Mouse (Mus musculus) gastrocnemius, postnatal 14 days (tissue): ENCODE data around the gene Vrtn. TPM values are rescaled to one million over a fixed set of nuclear protein-coding genes. Genes with fewer than 3 reads are reported as not detected.

Experiments
- DNase-seq: peaks from one replicate; pipeline ENCODE4 v3.0.0; 2021; ENCODE audit warnings: mixed read lengths
- intact Hi-C: fragments of 180-260 bp; cut with DNase I; formaldehyde crosslinking; loops from one replicate; pipeline ENCODE4 v1.15.1; 2025; ENCODE audit warnings: low total_unique reads
- total RNA-seq, 2 experiments: library from RNA; stranded (reverse); gene quantifications; 2 replicates each; pipeline ENCODE4 v1.2.3; 2021

Gene Vrtn
- total RNA-seq, 2 experiments from 2014 or later: not detected

GRCm38 (mm10) chr12:84684569-84684968 lies 43.8 kb downstream of the Vrtn start:
- intact Hi-C loops: no loop called here
- no peak for DNase-seq

DNA sequence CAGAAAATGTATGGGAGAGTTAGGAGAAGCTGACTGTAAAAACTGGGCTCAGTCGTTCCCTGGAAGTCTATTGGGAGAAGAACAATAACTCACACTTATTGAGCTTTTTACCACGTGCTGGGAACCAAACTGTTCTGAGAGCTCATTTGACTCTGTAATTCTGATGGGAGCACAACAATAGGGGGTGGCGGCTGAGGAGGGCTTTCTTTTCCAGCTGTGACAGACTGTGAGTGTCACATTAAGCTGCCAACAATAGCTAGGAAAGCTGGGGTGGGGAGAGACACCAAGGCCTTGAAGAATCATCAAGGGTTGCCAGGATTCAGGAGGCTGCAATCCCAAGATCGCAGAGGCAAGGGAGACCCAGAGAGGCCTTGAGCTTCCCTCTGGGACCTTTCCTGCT lies 45.4 kb downstream of the Vrtn start:
- no peak for DNase-seq
- intact Hi-C loops: no loop called here

DNA sequence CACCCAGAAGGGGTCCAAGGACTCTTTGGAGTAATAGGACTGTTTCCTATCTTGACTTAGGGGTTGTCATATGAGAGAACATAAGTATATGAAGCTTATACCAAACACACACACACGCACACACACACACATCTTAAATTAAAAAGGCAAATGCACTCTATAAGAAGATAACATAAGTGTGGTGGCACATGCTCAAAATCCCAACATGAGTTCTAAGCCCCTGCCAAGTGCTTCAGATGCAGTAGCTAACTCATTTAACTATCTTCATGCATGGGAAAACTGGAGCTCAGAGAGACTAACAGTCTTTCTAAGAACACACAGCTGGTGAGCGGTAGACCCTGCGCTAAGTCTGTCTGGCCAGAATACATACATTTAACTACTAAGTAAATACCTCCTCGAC lies 46.7 kb downstream of the Vrtn start:
- intact Hi-C loops: no loop called here
- no peak for DNase-seq

- DNase-seq: no peak
- intact Hi-C loops: no loop called here
Observed at GRCm38 (mm10) chr12:84689051-84689450, 48.2 kb downstream of the Vrtn start.

- no peak for DNase-seq
- intact Hi-C loops: no loop called here
Observed at GRCm38 (mm10) chr12:84691347-84691746, 50.5 kb downstream of the Vrtn start.

- DNase-seq: no peak
- intact Hi-C loops: no loop called here
Observed at GRCm38 (mm10) chr12:84692141-84692540, 51.3 kb downstream of the Vrtn start.

GRCm38 (mm10) chr12:84698319-84699081 lies 57.7 kb downstream of the Vrtn start, which contains the start of gene Syndig1l:
TSS of gene Syndig1l (minus strand) at chr12:84698831.
- intact Hi-C loops: no loop called here
- DNase-seq: peak; percentile 75

Other genes starting within 250 kb of the Vrtn start
- 1 to 10 TPM; 7.5 to 8.9 TPM for gene Entpd5, start 232.0 kb upstream of the Vrtn start, total RNA-seq
- gene Bbof1, start 231.9 kb upstream of the Vrtn start, total RNA-seq: 1 to 10 TPM; 1.1 to 1.2 TPM
- 1 to 10 TPM; 5.4 to 5.8 TPM for gene Rnf113a2, start 223.8 kb upstream of the Vrtn start, total RNA-seq
- gene Aldh6a1, start 190.0 kb upstream of the Vrtn start, total RNA-seq: 10 to 100 TPM; 43.2 to 55.1 TPM
- 1 to 10 TPM; 6.3 to 6.4 TPM for gene Lin52, start 189.6 kb upstream of the Vrtn start, total RNA-seq
- not detected for gene Vsx2, start 71.3 kb upstream of the Vrtn start, total RNA-seq
- 1 to 10 TPM; 3.3 to 4.3 TPM for gene Abcd4, start 23.6 kb upstream of the Vrtn start, total RNA-seq
- not detected for gene Syndig1l, start 57.8 kb downstream of the Vrtn start, total RNA-seq
- 10 to 100 TPM; 18.0 to 20.0 TPM for gene Npc2, start 132.1 kb downstream of the Vrtn start, total RNA-seq
- gene Isca2, start 132.2 kb downstream of the Vrtn start, total RNA-seq: 10 to 100 TPM; 47.4 to 50.7 TPM
- 1 to 10 TPM; 1.7 to 1.8 TPM for gene Ltbp2, start 235.5 kb downstream of the Vrtn start, total RNA-seq